Mouse (Mus musculus) hindbrain, embryonic 13.5 days (tissue): ENCODE data around the gene Ahr. TPM values are rescaled to one million over a fixed set of nuclear protein-coding genes. Genes with fewer than 3 reads are reported as not detected.

Source experiments
- ATAC-seq: fragments of 200-750 bp; cut with Nextera tagmentation; 2 replicates; pipeline ENCODE4 v1.8.0; 2017; ENCODE audit warnings: moderate TSS enrichment; ENCODE audit not compliant: low FRiP score
- H3K27ac ChIP-seq: fragments of 300-500 bp; sonication (generic); 2 replicates; pipeline ENCODE4 v1.5.1; 2015; ENCODE audit warnings: inconsistent platforms, mild to moderate bottlenecking, moderate library complexity
- H3K27me3 ChIP-seq: fragments of 300-500 bp; sonication (generic); 2 replicates; pipeline ENCODE4 v1.6.1; 2015; ENCODE audit warnings: mild to moderate bottlenecking, inconsistent platforms
- H3K36me3 ChIP-seq: fragments of 300-500 bp; sonication (generic); 2 replicates; pipeline ENCODE4 v1.6.1; 2015; ENCODE audit warnings: mild to moderate bottlenecking, inconsistent platforms
- H3K4me1 ChIP-seq: fragments of 300-500 bp; sonication (generic); replicated peaks from 2 replicates; pipeline ENCODE4 v1.6.1; 2015; ENCODE audit warnings: inconsistent platforms
- H3K4me2 ChIP-seq: fragments of 300-500 bp; sonication (generic); 2 replicates; pipeline ENCODE4 v1.6.1; 2015; ENCODE audit warnings: inconsistent platforms, mild to moderate bottlenecking, moderate library complexity
- H3K4me3 ChIP-seq: fragments of 300-500 bp; sonication (generic); 2 replicates; pipeline ENCODE4 v1.5.1; 2015; ENCODE audit warnings: mild to moderate bottlenecking, inconsistent platforms
- H3K9ac ChIP-seq: fragments of 300-500 bp; sonication (generic); 2 replicates; pipeline ENCODE4 v1.6.1; 2015; ENCODE audit warnings: mild to moderate bottlenecking, inconsistent platforms
- H3K9me3 ChIP-seq: fragments of 300-500 bp; sonication (generic); 2 replicates; pipeline ENCODE4 v1.6.1; 2016; ENCODE audit warnings: inconsistent platforms
- WGBS: fragments of 180-500 bp; shearing (Covaris S2); methylation state at CpG from one replicate; pipeline ENCODE4 v1.1.7; 2015; 5-methylcytosine and 5-hydroxymethylcytosine counted together
- polyA plus RNA-seq: library from polyadenylated mRNA; unstranded; fragments of >200 nt; fragmentation: Nextera tagmentation; extraction: Ambion mirVana; gene quantifications from 2 replicates; pipeline ENCODE4 v1.2.1, GENCODE M21; 2015

The Ahr gene
- polyA plus RNA-seq, 1 experiment from 2014 or later: 3.9 TPM

DNA sequence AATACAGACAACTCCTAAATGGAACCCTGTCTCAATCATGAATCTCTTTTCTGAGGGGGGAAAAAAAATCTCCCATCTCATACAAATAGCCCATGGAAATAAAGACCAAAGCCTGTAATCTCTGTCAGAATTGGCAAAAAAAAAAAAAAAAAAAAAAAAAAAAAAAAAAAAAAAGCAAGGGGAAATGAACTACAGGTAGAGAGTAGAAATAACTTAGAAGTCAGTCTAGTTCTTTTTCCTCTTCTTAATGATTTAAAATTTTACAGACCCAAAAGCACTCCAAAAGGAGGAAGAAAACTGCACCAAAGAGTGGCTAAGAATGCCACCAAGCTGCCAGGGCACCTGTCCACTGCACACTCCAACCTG is 1.1 kb downstream of the Ahr start:
- Histone ChIP-seq H3K9ac (peak overlapping the region; percentile 85), H3K27ac (no peak overlapping the region), H3K4me2 (peak overlapping the region; percentile 94), H3K4me1 (no peaks in the 10 kb centered on the region), H3K9me3 (no peaks in the 10 kb centered on the region), H3K4me3 (peak overlapping the region; percentile 83), H3K36me3 (no peaks in the 10 kb centered on the region), H3K27me3 (peaks cover 3% of the 10 kb centered on the region; the same call in 1 of the 2 replicates)
- no peak for ATAC-seq

GRCm38 (mm10) chr12:35533133-35533532 is 1.7 kb downstream of the Ahr start:
- H3K4me1 ChIP-seq: no peaks in the 10 kb centered on the region
- 71% methylated on average over 5 of the region's 5 CpGs for WGBS

GRCm38 (mm10) chr12:35532151-35532550 is 2.7 kb downstream of the Ahr start:
- ATAC-seq: no peak
- WGBS: 24% methylated on average over 5 of the region's 5 CpGs
- no peak overlapping the region for H3K4me2 ChIP-seq

More at GRCm38 (mm10) chr12:35533133-35533532, 1.7 kb downstream of the Ahr start:
- Histone ChIP-seq H3K4me2 (no peak overlapping the region), H3K4me3 (no peak overlapping the region), H3K27me3 (peaks cover 3% of the 10 kb centered on the region; the same call in 1 of the 2 replicates), H3K36me3 (no peaks in the 10 kb centered on the region), H3K27ac (no peak overlapping the region), H3K9me3 (no peaks in the 10 kb centered on the region), H3K9ac (no peak overlapping the region)
- ATAC-seq: no peak

DNA sequence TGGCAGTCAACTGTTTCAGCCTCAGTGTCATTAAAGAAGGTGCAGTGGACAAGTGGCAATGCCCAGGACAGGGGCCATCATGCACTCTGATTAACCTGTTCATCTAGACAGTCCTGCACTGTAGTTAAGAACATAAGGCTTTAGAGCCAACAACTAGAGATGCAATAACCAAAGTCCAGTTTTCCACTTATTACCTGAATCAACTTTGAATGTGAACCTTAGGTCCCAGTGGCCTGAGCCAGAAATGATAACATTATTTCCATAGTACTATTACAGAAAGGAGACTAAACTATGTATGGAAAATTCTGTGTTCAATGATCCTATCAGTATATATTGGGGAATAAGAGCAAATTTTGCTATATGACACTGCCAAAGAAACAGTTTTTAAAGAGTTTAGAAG is 4.3 kb downstream of the Ahr start:
- H3K36me3 ChIP-seq: no peaks in the 10 kb centered on the region
- ATAC-seq: no peak
- H3K4me1 ChIP-seq: no peaks in the 10 kb centered on the region

More at GRCm38 (mm10) chr12:35532151-35532550, 2.7 kb downstream of the Ahr start:
- H3K9me3 ChIP-seq: no peaks in the 10 kb centered on the region
- H3K36me3 ChIP-seq: no peaks in the 10 kb centered on the region
- no peaks in the 10 kb centered on the region for H3K4me1 ChIP-seq
- no peak overlapping the region for H3K4me3 ChIP-seq
- no peak overlapping the region for H3K27ac ChIP-seq
- H3K9ac ChIP-seq: no peak overlapping the region
- H3K27me3 ChIP-seq: peaks cover 3% of the 10 kb centered on the region; the same call in 1 of the 2 replicates

DNA sequence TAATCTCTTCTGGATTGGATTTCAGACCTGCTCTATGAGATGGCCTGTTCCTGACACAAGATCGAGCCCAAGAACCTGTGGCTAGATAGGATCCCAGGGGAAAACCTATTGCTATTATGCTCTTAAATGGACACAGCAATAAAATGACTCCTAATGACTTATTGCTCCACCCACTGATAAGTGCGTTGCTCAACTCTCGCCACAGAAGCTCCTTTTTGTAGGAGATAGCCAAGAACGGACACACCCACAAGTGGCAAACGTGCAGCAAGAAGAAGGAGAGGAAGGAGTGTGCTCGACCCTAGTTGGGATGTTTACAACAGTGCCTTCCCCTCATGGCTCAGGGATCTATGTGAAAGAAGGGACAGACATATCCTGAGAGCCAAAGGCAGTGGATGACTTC is 7.4 kb downstream of the Ahr start:
- no peak overlapping the region for H3K9ac ChIP-seq
- no peak for ATAC-seq
- no peak overlapping the region for H3K27ac ChIP-seq
- peaks cover under 1% of the 10 kb centered on the region; the same call in 1 of the 2 replicates for H3K27me3 ChIP-seq
- no peaks in the 10 kb centered on the region for H3K36me3 ChIP-seq
- no peak overlapping the region for H3K4me2 ChIP-seq
- H3K4me1 ChIP-seq: no peaks in the 10 kb centered on the region
- 84% methylated on average over 6 of the region's 6 CpGs for WGBS
- H3K9me3 ChIP-seq: no peaks in the 10 kb centered on the region
- no peak overlapping the region for H3K4me3 ChIP-seq

More for the DNA sequence above, 4.3 kb downstream of the Ahr start:
- no peak overlapping the region for H3K27ac ChIP-seq
- H3K4me2 ChIP-seq: no peak overlapping the region
- no peaks in the 10 kb centered on the region for H3K9me3 ChIP-seq
- H3K4me3 ChIP-seq: no peak overlapping the region
- peaks cover 3% of the 10 kb centered on the region; the same call in 1 of the 2 replicates for H3K27me3 ChIP-seq
- H3K9ac ChIP-seq: no peak overlapping the region

- no peaks in the 10 kb centered on the region for H3K4me1 ChIP-seq
- no peak overlapping the region for H3K4me2 ChIP-seq
- no peak overlapping the region for H3K4me3 ChIP-seq
- H3K9me3 ChIP-seq: no peaks in the 10 kb centered on the region
- no peak overlapping the region for H3K9ac ChIP-seq
- H3K27ac ChIP-seq: no peak overlapping the region
- H3K27me3 ChIP-seq: no peaks in the 10 kb centered on the region
- WGBS: 93% methylated on average over 9 of the region's 9 CpGs
- no peak for ATAC-seq
- no peaks in the 10 kb centered on the region for H3K36me3 ChIP-seq
Observed at GRCm38 (mm10) chr12:35522585-35523103, 12.2 kb downstream of the Ahr start.

DNA sequence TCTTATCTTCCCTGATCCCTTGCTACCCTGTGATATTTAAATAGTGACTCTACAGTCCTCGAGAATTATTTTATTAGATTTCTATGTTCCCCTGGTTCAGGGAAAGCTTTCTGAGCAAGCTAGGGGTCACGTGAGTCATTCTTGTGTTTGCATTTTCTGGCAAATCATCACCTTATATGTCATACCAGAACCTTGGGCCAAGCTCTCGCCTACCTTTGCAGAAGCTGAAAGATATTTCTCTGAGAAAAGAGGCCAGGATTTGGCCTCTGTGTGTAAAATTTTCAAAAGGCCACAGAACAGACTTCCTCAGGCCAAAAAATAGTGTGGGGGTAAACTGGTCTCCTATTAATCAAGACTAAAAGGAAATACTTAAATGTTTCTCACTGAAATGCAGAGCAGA is 19.2 kb downstream of the Ahr start:
- H3K9me3 ChIP-seq: no peaks in the 10 kb centered on the region

GRCm38 (mm10) chr12:35514671-35515070 is 20.2 kb downstream of the Ahr start:
- no peak overlapping the region for H3K4me3 ChIP-seq
- no peaks in the 10 kb centered on the region for H3K27me3 ChIP-seq
- H3K9ac ChIP-seq: no peak overlapping the region
- no peaks in the 10 kb centered on the region for H3K36me3 ChIP-seq
- no peak for ATAC-seq
- H3K4me2 ChIP-seq: no peak overlapping the region
- no peaks in the 10 kb centered on the region for H3K4me1 ChIP-seq
- H3K27ac ChIP-seq: no peak overlapping the region
- WGBS: 64% methylated on average over 2 of the region's 2 CpGs
- H3K9me3 ChIP-seq: no peaks in the 10 kb centered on the region

More for the DNA sequence above, 19.2 kb downstream of the Ahr start:
- ATAC-seq: no peak
- Histone ChIP-seq H3K4me1 (no peaks in the 10 kb centered on the region), H3K4me2 (no peak overlapping the region), H3K9ac (no peak overlapping the region), H3K27ac (no peak overlapping the region), H3K4me3 (no peak overlapping the region), H3K27me3 (no peaks in the 10 kb centered on the region), H3K36me3 (no peaks in the 10 kb centered on the region)
- WGBS: 85% methylated on average over 3 of the region's 3 CpGs

GRCm38 (mm10) chr12:35510711-35511110 is 24.1 kb downstream of the Ahr start:
- no peak for ATAC-seq
- H3K4me1 ChIP-seq: no peaks in the 10 kb centered on the region
- 0 out of 2 replicates have a peak, but pooled peaks cover 3% of the 10 kb centered on the region for H3K36me3 ChIP-seq
- no peaks in the 10 kb centered on the region for H3K27me3 ChIP-seq
- H3K4me3 ChIP-seq: no peak overlapping the region
- no peak overlapping the region for H3K27ac ChIP-seq
- H3K9ac ChIP-seq: no peak overlapping the region
- 94% methylated on average over 5 of the region's 5 CpGs for WGBS
- no peaks in the 10 kb centered on the region for H3K9me3 ChIP-seq
- H3K4me2 ChIP-seq: no peak overlapping the region

DNA sequence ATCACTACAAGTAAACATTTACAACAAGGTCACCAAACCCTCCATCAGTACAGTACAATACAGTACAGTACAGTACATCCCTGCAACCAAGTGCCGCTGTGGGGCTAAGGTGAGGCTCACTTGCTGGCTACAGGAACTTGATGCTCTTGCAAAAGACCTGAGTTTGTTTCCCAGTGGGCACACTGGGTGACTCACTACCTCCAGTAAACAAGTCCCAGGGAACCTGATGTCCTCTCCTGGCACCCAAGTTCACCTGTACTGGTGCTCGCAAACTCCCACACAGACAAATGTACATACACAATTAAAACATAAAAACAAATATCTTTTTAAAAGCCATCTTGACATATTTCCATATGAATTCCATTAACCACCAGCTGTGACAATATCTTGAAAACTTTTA is 28.5 kb downstream of the Ahr start:
- 94% methylated on average over 2 of the region's 2 CpGs for WGBS
- H3K9ac ChIP-seq: no peak overlapping the region

DNA sequence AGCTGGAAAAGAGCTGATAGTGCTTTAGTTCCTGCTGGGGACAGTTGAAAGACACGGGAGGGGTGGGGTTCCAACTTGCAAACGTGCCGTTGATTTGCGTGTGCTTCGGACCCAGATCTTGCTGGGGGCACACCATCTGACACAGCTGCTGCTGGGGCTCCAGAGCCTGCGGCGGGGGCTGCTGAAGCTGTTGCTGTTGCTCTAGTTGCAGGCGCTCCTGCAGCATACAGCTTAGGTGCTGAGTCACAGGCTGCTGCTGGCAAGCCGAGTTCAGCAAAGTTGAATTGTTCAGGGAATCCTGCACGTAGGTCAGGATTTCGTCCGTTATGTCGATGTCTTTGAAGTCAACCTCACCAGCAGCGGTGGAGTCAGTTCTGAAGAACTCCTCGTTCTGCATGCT is 30.8 kb downstream of the Ahr start:
- Histone ChIP-seq H3K9ac (no peak overlapping the region), H3K27me3 (no peaks in the 10 kb centered on the region), H3K4me3 (no peak overlapping the region), H3K4me1 (no peaks in the 10 kb centered on the region), H3K4me2 (no peak overlapping the region), H3K36me3 (peaks cover 19% of the 10 kb centered on the region), H3K27ac (no peak overlapping the region), H3K9me3 (no peaks in the 10 kb centered on the region)
- 89% methylated on average over 15 of the region's 15 CpGs for WGBS
- ATAC-seq: no peak

More for the DNA sequence above, 28.5 kb downstream of the Ahr start:
- Histone ChIP-seq H3K9me3 (no peaks in the 10 kb centered on the region), H3K4me3 (no peak overlapping the region), H3K27me3 (no peaks in the 10 kb centered on the region), H3K36me3 (peaks cover 16% of the 10 kb centered on the region), H3K4me2 (no peak overlapping the region), H3K27ac (no peak overlapping the region), H3K4me1 (no peaks in the 10 kb centered on the region)
- no peak for ATAC-seq

DNA sequence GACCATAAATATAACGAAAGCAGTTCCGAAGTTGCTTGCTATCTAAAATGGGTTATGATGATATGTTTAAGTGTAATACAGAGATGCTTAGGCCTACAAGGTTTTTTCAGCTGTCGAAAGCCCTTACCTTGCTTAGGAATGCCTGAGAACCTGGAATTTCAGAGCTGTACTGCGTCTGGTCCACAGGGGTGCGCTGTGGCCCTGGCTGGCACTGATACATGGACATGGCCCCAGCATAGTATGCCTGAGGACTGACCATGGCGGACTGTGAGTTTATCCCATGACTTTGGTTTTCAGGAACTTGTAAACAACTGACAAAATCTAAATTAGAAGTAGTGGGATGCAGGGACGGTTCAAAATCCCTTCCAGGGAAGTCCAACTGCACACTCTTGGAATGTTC is 31.3 kb downstream of the Ahr start:
- Histone ChIP-seq H3K9me3 (no peaks in the 10 kb centered on the region), H3K4me3 (no peak overlapping the region), H3K4me1 (no peaks in the 10 kb centered on the region), H3K9ac (no peak overlapping the region), H3K36me3 (peaks cover 19% of the 10 kb centered on the region), H3K27me3 (no peaks in the 10 kb centered on the region), H3K4me2 (no peak overlapping the region), H3K27ac (no peak overlapping the region)
- no peak for ATAC-seq
- 89% methylated on average over 7 of the region's 7 CpGs for WGBS

- Histone ChIP-seq H3K9me3 (no peaks in the 10 kb centered on the region), H3K27ac (no peak overlapping the region), H3K27me3 (no peaks in the 10 kb centered on the region), H3K9ac (no peak overlapping the region), H3K36me3 (peaks cover 19% of the 10 kb centered on the region), H3K4me2 (no peak overlapping the region), H3K4me1 (no peaks in the 10 kb centered on the region), H3K4me3 (no peak overlapping the region)
- ATAC-seq: no peak
- 12% methylated on average over 2 of the region's 2 CpGs for WGBS
Observed at GRCm38 (mm10) chr12:35501476-35501875, 33.4 kb downstream of the Ahr start.
